Comparison of ENCODE assay signal across 14 mouse cellular contexts in genomic region chr9:35055528-35056330, GRCm38 (mm10).
A peak's percentile ranks its signal among the peaks of the same experiment; 100 is the strongest.
DNase-seq lines count a peak whose midpoint lies in the region; ATAC-seq and TF ChIP-seq lines count a peak whose summit lies in the region.
"Had no signal": no experiment of that assay in that cellular context is flagged by ENCODE, and none has a peak within 500 bp of the region (broad histone marks: within the 10 kb centered on the region; RNA-seq: fewer than 3 reads in every experiment).

No protein-coding gene starts in this region.

- H3K9me3 ChIP-seq in limb, embryonic 11.5 days (ENCODE audit: control insufficient read depth, low read length) = no peaks in the 10 kb centered on the region
- H3K9me3 ChIP-seq: embryonic facial prominence, embryonic 12.5 days; forebrain, embryonic 12.5 days; midbrain, embryonic 12.5 days; neural tube, embryonic 12.5 days; stomach, embryonic 15.5 days had no signal

- H3K27ac ChIP-seq in spleen, adult 2 months (ENCODE audit: insufficient read depth, low read length) = peak overlapping the region; percentile 44; the same call in 1 of the 2 replicates
- no peak overlapping the region for H3K27ac ChIP-seq in limb, embryonic 11.5 days (replicated peaks; ENCODE audit: low read depth, low read length)
- H3K27ac ChIP-seq: embryonic facial prominence, embryonic 12.5 days; forebrain, embryonic 12.5 days; midbrain, embryonic 12.5 days; neural tube, embryonic 12.5 days; stomach, embryonic 15.5 days had no signal

- no peak overlapping the region for H3K9ac ChIP-seq in limb, embryonic 11.5 days (ENCODE audit: low read length)
- H3K9ac ChIP-seq: embryonic facial prominence, embryonic 12.5 days; forebrain, embryonic 12.5 days; midbrain, embryonic 12.5 days; neural tube, embryonic 12.5 days; stomach, embryonic 15.5 days had no signal

- H3K27me3 ChIP-seq in spleen, adult 2 months (ENCODE audit: control insufficient read depth, insufficient read depth, low read length) = no peaks in the 10 kb centered on the region
- no peaks in the 10 kb centered on the region for H3K27me3 ChIP-seq in limb, embryonic 11.5 days (ENCODE audit: control insufficient read depth, insufficient read depth, low read length)
- H3K27me3 ChIP-seq: embryonic facial prominence, embryonic 12.5 days; forebrain, embryonic 12.5 days; midbrain, embryonic 12.5 days; neural tube, embryonic 12.5 days; stomach, embryonic 15.5 days had no signal

- no peak for TF ChIP-seq POLR2A in spleen, adult 2 months (IDR thresholded peaks at IDR 0.05; ENCODE audit: low read depth, low read length)

- TF ChIP-seq CTCF in spleen, adult 2 months (IDR thresholded peaks at IDR 0.05; ENCODE audit: extremely low read depth, insufficient read depth, insufficient read length, insufficient replicate concordance) = no peak

- WGBS in spleen, adult 2 months = 79% methylated on average over 11 of the region's 11 CpGs
- WGBS in limb, embryonic 11.5 days = 88% methylated on average over 11 of the region's 11 CpGs

- no peak for ATAC-seq in limb, embryonic 11.5 days (ENCODE audit: insufficient number of reproducible peaks, low FRiP score, low TSS enrichment, low read depth)

- DNase-seq in kidney, adult 9 months = peak; percentile 4
- no peak for DNase-seq in kidney, postnatal 14 days
- DNase-seq in spleen, adult 2 months (ENCODE audit: low read depth in 1 of 2, low spot score in 2 of 2) = no peak
- no peak for DNase-seq in spleen, postnatal 14 days (ENCODE audit: low spot score in 2 of 2)
- DNase-seq in limb, embryonic 11.5 days (ENCODE audit: low spot score) = peak; percentile 10
- DNase-seq in testis, postnatal 10 days (ENCODE audit: low spot score) = peak; percentile 36
- DNase-seq in embryo, embryonic 11 days = no peak
- DNase-seq: gastrocnemius, postnatal 25 days; kidney, adult 2 months had no signal

- no peak overlapping the region for H3K4me3 ChIP-seq in spleen, adult 2 months (ENCODE audit: extremely low read depth, insufficient read depth, insufficient read length)
- no peak overlapping the region for H3K4me3 ChIP-seq in limb, embryonic 11.5 days (ENCODE audit: low read depth, low read length)
- H3K4me3 ChIP-seq: embryonic facial prominence, embryonic 12.5 days; forebrain, embryonic 12.5 days; midbrain, embryonic 12.5 days; neural tube, embryonic 12.5 days; stomach, embryonic 15.5 days had no signal

- peaks cover 4% of the 10 kb centered on the region; the same call in 1 of the 2 replicates for H3K36me3 ChIP-seq in spleen, adult 2 months (ENCODE audit: control insufficient read depth, insufficient read depth, low read length)
- H3K36me3 ChIP-seq in limb, embryonic 11.5 days (ENCODE audit: control insufficient read depth, insufficient read depth, low read length) = peaks cover 6% of the 10 kb centered on the region
- H3K36me3 ChIP-seq: stomach, embryonic 15.5 days had no signal

- H3K4me2 ChIP-seq in limb, embryonic 11.5 days (ENCODE audit: low read depth, severe bottlenecking) = no peak overlapping the region
- H3K4me2 ChIP-seq: embryonic facial prominence, embryonic 12.5 days; forebrain, embryonic 12.5 days; midbrain, embryonic 12.5 days; neural tube, embryonic 12.5 days; stomach, embryonic 15.5 days had no signal

- peaks cover 7% of the 10 kb centered on the region; the same call in 1 of the 2 replicates for H3K4me1 ChIP-seq in spleen, adult 2 months (ENCODE audit: control insufficient read depth, insufficient read depth, insufficient read length)
- H3K4me1 ChIP-seq in limb, embryonic 11.5 days (ENCODE audit: control insufficient read depth, insufficient read depth, low read length) = no peaks in the 10 kb centered on the region
- H3K4me1 ChIP-seq: embryonic facial prominence, embryonic 12.5 days; forebrain, embryonic 12.5 days; midbrain, embryonic 12.5 days; neural tube, embryonic 12.5 days; stomach, embryonic 15.5 days had no signal

Comparison
In these comparisons a context has a peak if more than half of its experiments do, and no peak if none do; other contexts are left out.
1. DNase-seq: peak in kidney, adult 9 months (single experiment), limb, embryonic 11.5 days (single experiment) and testis, postnatal 10 days (single experiment); none in kidney, postnatal 14 days (single experiment), spleen, adult 2 months (0 of 2), spleen, postnatal 14 days (0 of 2) and embryo, embryonic 11 days (single experiment).